Mouse (Mus musculus) frontal cortex, adult 2 months (tissue): Measurements from ENCODE around the gene Limd2. TPM values are rescaled to one million over a fixed set of nuclear protein-coding genes. Genes with fewer than 3 reads are reported as not detected.
"Not testable (repeated sequence)": the region's sequence is repeated elsewhere in the genome, so short reads cannot be mapped to it uniquely, and the experiment has no call there.

Experiments
- DNase-seq, 2 experiments: peaks; one replicate each; pipeline ENCODE4 v3.0.0; 2022; ENCODE audit warnings: low spot score in 1 of 2; ENCODE audit errors: extremely low spot score in 1 of 2
- polyA plus RNA-seq: library from polyadenylated mRNA; depleted of rRNA; stranded (reverse); fragments of >200 nt; gene quantifications from 2 replicates; pipeline ENCODE4 v1.2.3, GENCODE M21; 2012; rRNA removed

The Limd2 gene
- polyA plus RNA-seq, 1 experiment: 168 TPM

DNA sequence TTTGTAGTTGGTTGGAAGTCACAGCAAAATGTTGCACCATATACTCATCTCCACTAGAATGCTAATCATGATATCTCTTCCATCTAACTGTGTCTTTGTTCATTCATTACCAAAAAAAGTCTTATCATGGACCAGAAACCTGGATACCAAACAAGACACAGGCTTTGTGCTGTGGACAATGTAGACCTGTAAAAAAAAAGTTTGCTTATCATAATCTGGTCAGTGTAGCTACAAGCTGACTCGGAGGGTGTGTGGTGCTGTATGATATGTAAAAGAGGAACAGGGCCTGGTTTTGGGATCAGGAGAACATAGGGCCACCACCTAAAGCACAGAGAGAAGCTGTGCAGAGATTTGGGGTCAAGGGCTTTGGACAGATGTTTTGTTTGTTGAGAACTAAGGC is 31.2 kb downstream of the Limd2 start:
- DNase-seq: no peak

- DNase-seq: not testable (repeated sequence)
Observed at GRCm38 (mm10) chr11:106126727-106127373, 33.8 kb downstream of the Limd2 start.

GRCm38 (mm10) chr11:106125827-106126226 is 34.8 kb downstream of the Limd2 start:
- no peak for DNase-seq

- no peak for DNase-seq
Observed at GRCm38 (mm10) chr11:106124784-106125183, 35.9 kb downstream of the Limd2 start.

DNA sequence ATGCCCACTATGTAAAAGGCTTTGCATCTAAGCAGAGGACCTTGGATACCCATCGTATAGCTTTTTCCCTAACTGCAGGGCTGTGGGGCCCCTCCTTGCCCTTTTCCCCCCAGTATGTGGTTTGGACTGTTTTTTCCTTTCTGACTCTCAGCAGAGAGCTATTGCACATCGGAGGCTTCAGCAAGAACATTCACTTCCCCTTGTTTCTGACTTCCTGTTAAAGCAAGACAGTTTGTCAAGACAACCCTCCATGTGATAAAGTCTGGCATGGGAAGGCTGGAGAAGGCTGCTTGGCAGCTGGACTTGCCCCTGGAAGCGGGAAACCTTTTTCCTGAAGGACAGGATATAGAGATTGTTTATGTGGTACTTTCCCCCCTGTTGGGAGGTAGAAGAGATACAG is 37.9 kb downstream of the Limd2 start:
- no peak for DNase-seq

DNA sequence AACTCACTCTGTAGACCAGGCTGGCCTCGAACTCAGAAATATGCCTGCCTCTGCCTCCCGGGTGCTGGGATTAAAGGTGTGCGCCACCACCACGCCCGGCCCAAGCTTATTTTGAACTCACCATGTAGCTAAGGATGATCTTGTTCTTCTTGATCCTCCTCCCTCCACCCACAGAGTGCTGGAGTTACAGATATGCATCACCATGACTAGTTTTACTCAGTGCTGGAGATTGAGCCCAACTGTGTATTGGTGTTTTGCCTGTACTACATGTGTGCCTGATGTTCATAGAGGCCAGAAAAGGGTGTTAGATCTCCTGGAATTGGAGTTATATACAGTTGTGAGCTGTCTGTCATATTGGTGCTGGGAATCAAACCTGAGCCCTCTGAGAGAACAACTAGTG is 38.4 kb downstream of the Limd2 start:
- no peak for DNase-seq

- no peak for DNase-seq
Observed at GRCm38 (mm10) chr11:106111688-106112087, 49.0 kb downstream of the Limd2 start.

Other genes with a start within 250 kb of the Limd2 start
- 53.8 and 60.8 TPM in 2 replicates for gene Cyb561, start 207.5 kb downstream of the Limd2 start, polyA plus RNA-seq
- 6.3 and 8.5 TPM in 2 replicates for gene Ace, start 192.9 kb downstream of the Limd2 start, polyA plus RNA-seq
- not detected in 2 replicates for gene Ace3, start 166.2 kb downstream of the Limd2 start, polyA plus RNA-seq
- 4.5 and 4.6 TPM in 2 replicates for gene Kcnh6, start 152.7 kb downstream of the Limd2 start, polyA plus RNA-seq
- gene Dcaf7, start 124.0 kb downstream of the Limd2 start, polyA plus RNA-seq: 127 and 132 TPM in 2 replicates
- gene Taco1, start 94.8 kb downstream of the Limd2 start, polyA plus RNA-seq: 13.2 and 14.6 TPM in 2 replicates
- gene Map3k3, start 76.2 kb downstream of the Limd2 start, polyA plus RNA-seq: 30.0 and 32.2 TPM in 2 replicates
- not detected in 2 replicates for gene Gm10840, start within 50 bp of the Limd2 start, polyA plus RNA-seq
- 78.7 and 79.8 TPM in 2 replicates for gene Strada, start 41.3 kb upstream of the Limd2 start, polyA plus RNA-seq
- 73.6 and 86.2 TPM in 2 replicates for gene Ccdc47, start 55.5 kb upstream of the Limd2 start, polyA plus RNA-seq
- gene Ddx42, start 56.1 kb upstream of the Limd2 start, polyA plus RNA-seq: 44.5 and 49.9 TPM in 2 replicates
- 23.7 and 28.1 TPM in 2 replicates for gene Ftsj3, start 95.2 kb upstream of the Limd2 start, polyA plus RNA-seq
- 229 and 247 TPM in 2 replicates for gene Psmc5, start 95.3 kb upstream of the Limd2 start, polyA plus RNA-seq
- 32.1 and 33.5 TPM in 2 replicates for gene Smarcd2, start 112.1 kb upstream of the Limd2 start, polyA plus RNA-seq
- gene Tcam1, start 115.8 kb upstream of the Limd2 start, polyA plus RNA-seq: 0.23 and 0.28 TPM in 2 replicates
- gene Gh, start 141.0 kb upstream of the Limd2 start, polyA plus RNA-seq: 2.1 TPM in 1 of 2 replicates, not detected in the other
- 0.50 and 0.86 TPM in 2 replicates for gene Cd79b, start 153.9 kb upstream of the Limd2 start, polyA plus RNA-seq
- gene Scn4a, start 192.4 kb upstream of the Limd2 start, polyA plus RNA-seq: 0.04 and 0.29 TPM in 2 replicates
- gene Prr29, start 204.6 kb upstream of the Limd2 start, polyA plus RNA-seq: 0.15 TPM in 1 of 2 replicates, not detected in the other
- gene Icam2, start 227.2 kb upstream of the Limd2 start, polyA plus RNA-seq: 7.6 and 9.4 TPM in 2 replicates